Mouse (Mus musculus) forebrain, postnatal 0 days (tissue): Measurements from ENCODE around the gene Col9a2. TPM values are rescaled to one million over a fixed set of nuclear protein-coding genes. Genes with fewer than 3 reads are reported as not detected.

Source experiments
- ATAC-seq: fragments of 200-750 bp; cut with Nextera tagmentation; 2 replicates; pipeline ENCODE4 v1.8.0; 2017; ENCODE audit warnings: mild to moderate bottlenecking, moderate library complexity
- DNase-seq: peaks from one replicate; pipeline ENCODE4 v3.0.0-alpha.2; 2015
- H3K27ac ChIP-seq: fragments of 300-500 bp; sonication (generic); 2 replicates; pipeline ENCODE4 v1.5.1; 2014; ENCODE audit warnings: low read depth, mild to moderate bottlenecking, antibody characterized with exemption, low read length, moderate library complexity, mixed read lengths
- H3K27me3 ChIP-seq: fragments of 300-500 bp; sonication (generic); 2 replicates; pipeline ENCODE4 v1.6.1; 2014; ENCODE audit warnings: mild to moderate bottlenecking, low read length, mixed read lengths; ENCODE audit not compliant: insufficient read depth
- H3K36me3 ChIP-seq: fragments of 300-500 bp; sonication (generic); 2 replicates; pipeline ENCODE4 v1.6.1; 2014; ENCODE audit warnings: mild to moderate bottlenecking, moderate library complexity; ENCODE audit not compliant: insufficient read depth
- H3K4me1 ChIP-seq: fragments of 300-500 bp; sonication (generic); 2 replicates; pipeline ENCODE4 v1.6.1; 2014; ENCODE audit warnings: antibody characterized with exemption; ENCODE audit not compliant: insufficient read depth
- H3K4me2 ChIP-seq: fragments of 300-500 bp; sonication (generic); 2 replicates; pipeline ENCODE4 v1.6.1; 2014; ENCODE audit warnings: low read depth, mild to moderate bottlenecking, moderate library complexity
- H3K4me3 ChIP-seq: fragments of 300-500 bp; sonication (generic); 2 replicates; pipeline ENCODE4 v1.5.1; 2014; ENCODE audit warnings: low read depth, low read length, mixed read lengths
- H3K9ac ChIP-seq: fragments of 300-500 bp; sonication (generic); 2 replicates; pipeline ENCODE4 v1.6.1; 2014; ENCODE audit warnings: mild to moderate bottlenecking
- H3K9me3 ChIP-seq: fragments of 300-500 bp; sonication (generic); 2 replicates; pipeline ENCODE4 v1.6.1; 2016; ENCODE audit warnings: low read length
- CTCF ChIP-seq: sonication (generic); IDR thresholded peaks from 2 replicates; pipeline ENCODE4 v1.5.1; 2016; ENCODE audit warnings: antibody characterized with exemption, control low read depth, low read depth
- WGBS: fragments of 180-500 bp; shearing (Covaris S2); extraction: QIAGEN DNeasy Blood & Tissue Kit; methylation state at CpG from one replicate; pipeline ENCODE4 v1.1.7; 2014; 5-methylcytosine and 5-hydroxymethylcytosine counted together
- polyA plus RNA-seq: library from polyadenylated mRNA; unstranded; fragments of >200 nt; fragmentation: Nextera tagmentation; extraction: Ambion mirVana; gene quantifications from 2 replicates; pipeline ENCODE4 v1.2.1, GENCODE M21; 2015
- total RNA-seq: library from RNA; depleted of rRNA; stranded (reverse); fragments of >200 nt; gene quantifications from 2 replicates; pipeline ENCODE4 v1.2.3, GENCODE M21; 2014

Col9a2 gene
- total and polyA plus RNA-seq, 2 experiments from 2014 or later = 9.1 to 29.8 TPM

GRCm38 (mm10) chr4:121033006-121033405 lies 6.2 kb upstream of the Col9a2 start:
- H3K9ac ChIP-seq = no peak overlapping the region
- TF ChIP-seq CTCF = peak; percentile 24
- no peaks in the 10 kb centered on the region for H3K4me1 ChIP-seq
- H3K4me3 ChIP-seq = no peak overlapping the region
- no peak for DNase-seq
- no peaks in the 10 kb centered on the region for H3K9me3 ChIP-seq
- ATAC-seq = no peak
- no peaks in the 10 kb centered on the region for H3K27me3 ChIP-seq
- H3K27ac ChIP-seq = no peak overlapping the region
- WGBS = 84% methylated on average over 2 of the region's 2 CpGs
- H3K4me2 ChIP-seq = no peak overlapping the region
- no peaks in the 10 kb centered on the region for H3K36me3 ChIP-seq

- Histone ChIP-seq H3K36me3 (no peaks in the 10 kb centered on the region), H3K4me1 (no peaks in the 10 kb centered on the region), H3K27me3 (no peaks in the 10 kb centered on the region; the same call in 1 of the 2 replicates), H3K27ac (no peak overlapping the region), H3K9ac (no peak overlapping the region), H3K4me2 (peak overlapping the region; percentile 65), H3K9me3 (no peaks in the 10 kb centered on the region), H3K4me3 (peak overlapping the region; percentile 36; the same call in 1 of the 2 replicates)
- WGBS = 62% methylated on average over 14 of the region's 14 CpGs
- DNase-seq = no peak
- ATAC-seq = no peak
- TF ChIP-seq CTCF = no peak
Measured at GRCm38 (mm10) chr4:121040323-121040722, 1.1 kb downstream of the Col9a2 start.

- Histone ChIP-seq H3K9ac (no peak overlapping the region), H3K27ac (peak overlapping the region; percentile 58), H3K4me2 (no peak overlapping the region), H3K4me3 (no peak overlapping the region), H3K9me3 (no peaks in the 10 kb centered on the region), H3K27me3 (no peaks in the 10 kb centered on the region; the same call in 1 of the 2 replicates), H3K36me3 (no peaks in the 10 kb centered on the region), H3K4me1 (no peaks in the 10 kb centered on the region)
- peak; percentile 84 for ATAC-seq
- peak; percentile 75 for TF ChIP-seq CTCF
- peak; percentile 80 for DNase-seq
- WGBS = 10% methylated on average over 18 of the region's 18 CpGs
Measured at GRCm38 (mm10) chr4:121040897-121041671, 1.9 kb downstream of the Col9a2 start.

- Histone ChIP-seq H3K27ac (no peak overlapping the region), H3K4me3 (no peak overlapping the region), H3K4me2 (no peak overlapping the region), H3K27me3 (no peaks in the 10 kb centered on the region; the same call in 1 of the 2 replicates), H3K36me3 (no peaks in the 10 kb centered on the region), H3K9me3 (no peaks in the 10 kb centered on the region), H3K9ac (no peak overlapping the region), H3K4me1 (no peaks in the 10 kb centered on the region)
- DNase-seq = no peak
- TF ChIP-seq CTCF = no peak
- no peak for ATAC-seq
- 60% methylated on average over 5 of the region's 5 CpGs for WGBS
Measured at GRCm38 (mm10) chr4:121042472-121042871, 3.3 kb downstream of the Col9a2 start.

- ATAC-seq (no peak), DNase-seq (no peak)
- Histone ChIP-seq H3K27me3 (no peaks in the 10 kb centered on the region; the same call in 1 of the 2 replicates), H3K9me3 (no peaks in the 10 kb centered on the region), H3K9ac (no peak overlapping the region), H3K4me3 (no peak overlapping the region), H3K36me3 (no peaks in the 10 kb centered on the region), H3K4me1 (no peaks in the 10 kb centered on the region), H3K4me2 (no peak overlapping the region), H3K27ac (no peak overlapping the region)
- WGBS = 62% methylated on average over 3 of the region's 3 CpGs
- TF ChIP-seq CTCF = no peak
Measured at GRCm38 (mm10) chr4:121042946-121043345, 3.8 kb downstream of the Col9a2 start.

- ATAC-seq = no peak
- WGBS = 23% methylated on average over 4 of the region's 4 CpGs
- Histone ChIP-seq H3K4me1 (no peaks in the 10 kb centered on the region), H3K36me3 (no peaks in the 10 kb centered on the region), H3K9ac (no peak overlapping the region), H3K4me2 (peak overlapping the region; percentile 42; the same call in 1 of the 2 replicates), H3K27ac (no peak overlapping the region), H3K4me3 (no peak overlapping the region), H3K27me3 (no peaks in the 10 kb centered on the region), H3K9me3 (no peaks in the 10 kb centered on the region)
- no peak for DNase-seq
- TF ChIP-seq CTCF = peak; percentile 22
Measured at GRCm38 (mm10) chr4:121051863-121052262, 12.7 kb downstream of the Col9a2 start.
